Mouse (Mus musculus) spleen, embryonic (tissue): ENCODE data around the gene Gm10058.
"Not testable (repeated sequence)": the region's sequence is repeated elsewhere in the genome, so short reads cannot be mapped to it uniquely, and the experiment has no call there.

Source experiments
- CTCF ChIA-PET: fragments of 350-600 bp; sonication (Branson Sonifier 250); formaldehyde crosslinking; loops from one replicate; lab custom pipeline; 2022; lab: Charles Lee

Gm10058 gene

DNA sequence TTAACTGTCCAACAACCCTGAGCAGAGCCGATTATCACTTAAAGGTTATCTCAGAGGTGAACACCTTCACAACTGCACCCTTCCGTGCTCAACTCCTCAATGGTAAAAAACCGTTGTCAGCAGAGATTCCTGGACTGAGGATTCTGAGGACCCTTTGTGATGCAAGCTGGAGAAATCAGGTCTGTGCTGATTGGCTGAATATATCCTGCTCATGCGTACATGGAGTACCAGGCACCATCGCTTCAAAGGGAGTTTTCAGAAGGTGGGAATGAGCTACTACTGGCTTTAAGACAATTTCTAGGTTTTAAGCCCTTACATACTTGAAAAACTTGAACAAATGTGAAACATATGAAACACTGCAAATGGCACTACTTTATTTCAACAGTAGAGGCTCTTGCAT is at the start of gene Gm10058:
Gm10058 (minus strand) TSS at position 101 of the 400 bp plus-strand sequence.
- CTCF ChIA-PET, result not testable (repeated sequence)
